Mouse (Mus musculus): ENCODE data around the gene Map4k1. TPM values are rescaled to one million over a fixed set of nuclear protein-coding genes. Genes with fewer than 3 reads are reported as not detected.

The Map4k1 gene
- total RNA-seq, 2 experiments from 2014 or later: 53.8 to 60.4 TPM

GRCm38 (mm10) chr7:28972542-28972985, 9.3 kb upstream of the Map4k1 start:
- peak; percentile 64 for ATAC-seq (ENCODE audit: poor library complexity, severe bottlenecking)

- no peak for ATAC-seq (ENCODE audit: poor library complexity, severe bottlenecking)
Measured at GRCm38 (mm10) chr7:28973025-28973424, 8.8 kb upstream of the Map4k1 start.

GRCm38 (mm10) chr7:28977556-28977955, 4.3 kb upstream of the Map4k1 start:
- no peak for ATAC-seq (ENCODE audit: poor library complexity, severe bottlenecking)

- peak; percentile 56 for ATAC-seq (ENCODE audit: poor library complexity, severe bottlenecking)
Measured at GRCm38 (mm10) chr7:28982274-28983013, 594 bp downstream of the Map4k1 start.

GRCm38 (mm10) chr7:28983141-28983564, 1.3 kb downstream of the Map4k1 start:
- ATAC-seq (ENCODE audit: poor library complexity, severe bottlenecking): peak; percentile 36

- no peak for ATAC-seq (ENCODE audit: poor library complexity, severe bottlenecking)
Measured at GRCm38 (mm10) chr7:28983849-28984248, 2.0 kb downstream of the Map4k1 start.

- ATAC-seq (ENCODE audit: poor library complexity, severe bottlenecking): no peak
Measured at GRCm38 (mm10) chr7:28984452-28984851, 2.6 kb downstream of the Map4k1 start.

GRCm38 (mm10) chr7:28985207-28985606, 3.4 kb downstream of the Map4k1 start:
- no peak for ATAC-seq (ENCODE audit: poor library complexity, severe bottlenecking)

- ATAC-seq (ENCODE audit: poor library complexity, severe bottlenecking): no peak
Measured at GRCm38 (mm10) chr7:28990766-28991273, 9.0 kb downstream of the Map4k1 start.

- no peak for ATAC-seq (ENCODE audit: poor library complexity, severe bottlenecking)
Measured at GRCm38 (mm10) chr7:28991616-28992015, 9.8 kb downstream of the Map4k1 start.

GRCm38 (mm10) chr7:28992997-28993396, 11.1 kb downstream of the Map4k1 start:
- ATAC-seq (ENCODE audit: poor library complexity, severe bottlenecking): no peak

GRCm38 (mm10) chr7:28993402-28993801, 11.6 kb downstream of the Map4k1 start:
- ATAC-seq (ENCODE audit: poor library complexity, severe bottlenecking): no peak

GRCm38 (mm10) chr7:29000651-29001605, 19.1 kb downstream of the Map4k1 start:
- peak; percentile 89 for ATAC-seq (ENCODE audit: poor library complexity, severe bottlenecking)

- peak; percentile 54 for ATAC-seq (ENCODE audit: poor library complexity, severe bottlenecking)
Measured at GRCm38 (mm10) chr7:29007224-29008101, 25.6 kb downstream of the Map4k1 start.

GRCm38 (mm10) chr7:29008171-29008570, 26.3 kb downstream of the Map4k1 start:
- ATAC-seq (ENCODE audit: poor library complexity, severe bottlenecking): peak; percentile 72

GRCm38 (mm10) chr7:29008714-29009113, 26.9 kb downstream of the Map4k1 start:
- ATAC-seq (ENCODE audit: poor library complexity, severe bottlenecking): peak; percentile 43

GRCm38 (mm10) chr7:29014984-29015383, 33.1 kb downstream of the Map4k1 start:
- ATAC-seq (ENCODE audit: poor library complexity, severe bottlenecking): no peak

- no peak for ATAC-seq (ENCODE audit: poor library complexity, severe bottlenecking)
Measured at GRCm38 (mm10) chr7:29016440-29016839, 34.6 kb downstream of the Map4k1 start.

- no peak for ATAC-seq (ENCODE audit: poor library complexity, severe bottlenecking)
Measured at GRCm38 (mm10) chr7:29017222-29017621, 35.4 kb downstream of the Map4k1 start.

GRCm38 (mm10) chr7:29019447-29020220, 37.8 kb downstream of the Map4k1 start:
- no peak for ATAC-seq (ENCODE audit: poor library complexity, severe bottlenecking)
